Mouse (Mus musculus) cerebellum, adult 2 months (tissue): ENCODE data around the gene Zfp771.

Source experiments
- CTCF ChIP-seq: fragments of 200-500 bp; IDR thresholded peaks from 2 replicates; pipeline ENCODE4 v1.5.1; 2011; ENCODE audit warnings: low read depth, mild to moderate bottlenecking, control low read depth, low read length, moderate library complexity, borderline replicate concordance; ENCODE audit not compliant: insufficient read depth
- POLR2A ChIP-seq: fragments of 200-500 bp; IDR thresholded peaks from 2 replicates; pipeline ENCODE4 v1.6.1; 2011; ENCODE audit warnings: low read length, control low read depth, borderline replicate concordance; ENCODE audit not compliant: insufficient read depth

GRCm38 (mm10) chr7:127287940-127288339, 43.9 kb downstream of the Zfp771 start:
- TF ChIP-seq CTCF (no peak), POLR2A (no peak)
